Mouse (Mus musculus) forebrain, embryonic 10.5 days (tissue): Measurements from ENCODE around the gene Tmem183a. TPM values are rescaled to one million over a fixed set of nuclear protein-coding genes. Genes with fewer than 3 reads are reported as not detected.
A peak's percentile ranks its signal among the peaks of the same experiment; 100 is the strongest.

Experiments
- DNase-seq: peaks from one replicate; pipeline ENCODE4 v3.0.0-alpha.2; 2017; ENCODE audit warnings: low spot score; ENCODE audit errors: extremely low spot score
- H3K27ac ChIP-seq: fragments of 300-500 bp; sonication (generic); 2 replicates; pipeline ENCODE4 v1.5.1; 2016; ENCODE audit warnings: mild to moderate bottlenecking
- H3K27me3 ChIP-seq: fragments of 300-500 bp; sonication (generic); 2 replicates; pipeline ENCODE4 v1.6.1; 2016; ENCODE audit warnings: mild to moderate bottlenecking; ENCODE audit not compliant: poor library complexity, severe bottlenecking
- H3K36me3 ChIP-seq: fragments of 300-500 bp; sonication (generic); replicated peaks from 2 replicates; pipeline ENCODE4 v1.6.1; 2016; ENCODE audit warnings: mild to moderate bottlenecking, moderate library complexity
- H3K4me1 ChIP-seq: fragments of 300-500 bp; sonication (generic); 2 replicates; pipeline ENCODE4 v1.6.1; 2016
- H3K4me3 ChIP-seq: fragments of 300-500 bp; sonication (generic); 2 replicates; pipeline ENCODE4 v1.5.1; 2016; ENCODE audit warnings: mild to moderate bottlenecking, moderate library complexity
- H3K9me3 ChIP-seq: fragments of 300-500 bp; sonication (generic); 2 replicates; pipeline ENCODE4 v1.6.1; 2016; ENCODE audit warnings: mild to moderate bottlenecking, moderate library complexity
- WGBS: fragments of 180-500 bp; shearing (Covaris S2); methylation state at CpG from one replicate; pipeline ENCODE4 v1.1.7; 2016; 5-methylcytosine and 5-hydroxymethylcytosine counted together
- polyA plus RNA-seq: library from polyadenylated mRNA; unstranded; fragments of >200 nt; fragmentation: Nextera tagmentation; extraction: Ambion mirVana; gene quantifications from 2 replicates; pipeline ENCODE4 v1.2.1, GENCODE M21; 2016

Gene Tmem183a
- polyA plus RNA-seq, 1 experiment from 2014 or later = 134 TPM

GRCm38 (mm10) chr1:134374124-134374523 lies 12.3 kb upstream of the Tmem183a start:
- WGBS = 81% methylated on average over 2 of the region's 2 CpGs
- DNase-seq = no peak
- no peak overlapping the region for H3K27ac ChIP-seq
- peaks cover 26% of the 10 kb centered on the region for H3K9me3 ChIP-seq
- H3K4me1 ChIP-seq = no peaks in the 10 kb centered on the region
- no peaks in the 10 kb centered on the region for H3K36me3 ChIP-seq
- no peaks in the 10 kb centered on the region for H3K27me3 ChIP-seq
- H3K4me3 ChIP-seq = no peak overlapping the region

GRCm38 (mm10) chr1:134368777-134369337 lies 7.1 kb upstream of the Tmem183a start:
- DNase-seq = peak; percentile 30

GRCm38 (mm10) chr1:134365491-134365890 lies 3.7 kb upstream of the Tmem183a start:
- peaks cover 11% of the 10 kb centered on the region for H3K4me1 ChIP-seq
- no peaks in the 10 kb centered on the region for H3K27me3 ChIP-seq
- no peak overlapping the region for H3K27ac ChIP-seq
- DNase-seq = no peak
- H3K9me3 ChIP-seq = peaks cover 10% of the 10 kb centered on the region
- H3K36me3 ChIP-seq = peaks cover 2% of the 10 kb centered on the region
- H3K4me3 ChIP-seq = no peak overlapping the region
- WGBS = 66% methylated on average over 5 of the region's 5 CpGs

More at GRCm38 (mm10) chr1:134368777-134369337, 7.1 kb upstream of the Tmem183a start:
- WGBS = 55% methylated on average over 9 of the region's 9 CpGs
- Histone ChIP-seq H3K36me3 (no peaks in the 10 kb centered on the region), H3K4me1 (no peaks in the 10 kb centered on the region), H3K27ac (no peak overlapping the region), H3K4me3 (no peak overlapping the region), H3K27me3 (no peaks in the 10 kb centered on the region), H3K9me3 (peaks cover 26% of the 10 kb centered on the region)

- Histone ChIP-seq H3K36me3 (peaks cover 25% of the 10 kb centered on the region), H3K27ac (no peak overlapping the region), H3K27me3 (no peaks in the 10 kb centered on the region), H3K4me3 (no peak overlapping the region), H3K4me1 (peaks cover 13% of the 10 kb centered on the region), H3K9me3 (no peaks in the 10 kb centered on the region)
- no peak for DNase-seq
- 83% methylated on average over 4 of the region's 4 CpGs for WGBS
These were observed 1.4 kb upstream of the Tmem183a start for GRCm38 (mm10) chr1:134363194-134363593.

- H3K4me3 ChIP-seq = peak overlapping the region; percentile 93
- H3K27me3 ChIP-seq = no peaks in the 10 kb centered on the region
- peaks cover 13% of the 10 kb centered on the region for H3K4me1 ChIP-seq
- no peaks in the 10 kb centered on the region for H3K9me3 ChIP-seq
- peak overlapping the region; percentile 96 for H3K27ac ChIP-seq
- WGBS = 2% methylated on average over 44 of the region's 44 CpGs
- DNase-seq = no peak
- peaks cover 43% of the 10 kb centered on the region for H3K36me3 ChIP-seq
These were observed 453 bp downstream of the Tmem183a start for GRCm38 (mm10) chr1:134361195-134361856.

GRCm38 (mm10) chr1:134360656-134361055 lies 1.1 kb downstream of the Tmem183a start:
- 87% methylated on average over 7 of the region's 7 CpGs for WGBS
- Histone ChIP-seq H3K36me3 (peaks cover 49% of the 10 kb centered on the region), H3K4me1 (peaks cover 13% of the 10 kb centered on the region), H3K27me3 (no peaks in the 10 kb centered on the region), H3K9me3 (no peaks in the 10 kb centered on the region), H3K4me3 (peak overlapping the region; percentile 93), H3K27ac (no peak overlapping the region)
- no peak for DNase-seq

- Histone ChIP-seq H3K27ac (no peak overlapping the region), H3K36me3 (peaks cover 81% of the 10 kb centered on the region), H3K27me3 (no peaks in the 10 kb centered on the region), H3K4me3 (no peak overlapping the region), H3K4me1 (peaks cover 11% of the 10 kb centered on the region), H3K9me3 (no peaks in the 10 kb centered on the region)
- 91% methylated on average over 4 of the region's 4 CpGs for WGBS
- no peak for DNase-seq
These were observed 4.3 kb downstream of the Tmem183a start for GRCm38 (mm10) chr1:134357461-134357860.

GRCm38 (mm10) chr1:134353326-134353725 lies 8.5 kb downstream of the Tmem183a start:
- H3K27me3 ChIP-seq = no peaks in the 10 kb centered on the region
- H3K9me3 ChIP-seq = no peaks in the 10 kb centered on the region
- DNase-seq = no peak
- H3K4me1 ChIP-seq = no peaks in the 10 kb centered on the region
- H3K36me3 ChIP-seq = peaks cover 96% of the 10 kb centered on the region
- H3K27ac ChIP-seq = no peak overlapping the region
- 94% methylated on average over 2 of the region's 2 CpGs for WGBS
- H3K4me3 ChIP-seq = no peak overlapping the region

GRCm38 (mm10) chr1:134347791-134348190 lies 14.0 kb downstream of the Tmem183a start:
- peaks cover 68% of the 10 kb centered on the region for H3K36me3 ChIP-seq

GRCm38 (mm10) chr1:134345075-134345474 lies 16.7 kb downstream of the Tmem183a start:
- peaks cover 41% of the 10 kb centered on the region for H3K36me3 ChIP-seq
- 75% methylated on average over 4 of the region's 4 CpGs for WGBS
- peak overlapping the region; percentile 64 for H3K4me3 ChIP-seq
- no peaks in the 10 kb centered on the region for H3K9me3 ChIP-seq
- peaks cover 15% of the 10 kb centered on the region for H3K27me3 ChIP-seq
- peak overlapping the region; percentile 79 for H3K27ac ChIP-seq
- DNase-seq = no peak
- H3K4me1 ChIP-seq = peaks cover 16% of the 10 kb centered on the region

More at GRCm38 (mm10) chr1:134347791-134348190, 14.0 kb downstream of the Tmem183a start:
- WGBS = 93% methylated on average over 9 of the region's 9 CpGs
- no peak overlapping the region for H3K4me3 ChIP-seq
- H3K27me3 ChIP-seq = peaks cover 12% of the 10 kb centered on the region
- DNase-seq = no peak
- peaks cover 16% of the 10 kb centered on the region for H3K4me1 ChIP-seq
- no peaks in the 10 kb centered on the region for H3K9me3 ChIP-seq
- H3K27ac ChIP-seq = no peak overlapping the region

- under 1% methylated on average over 53 of the region's 54 CpGs for WGBS
- H3K27ac ChIP-seq = peak overlapping the region; percentile 79
These were observed 17.5 kb downstream of the Tmem183a start for GRCm38 (mm10) chr1:134344005-134344950.

GRCm38 (mm10) chr1:134343567-134343966 lies 18.2 kb downstream of the Tmem183a start:
- no peak for DNase-seq
- peaks cover 16% of the 10 kb centered on the region for H3K4me1 ChIP-seq
- peak overlapping the region; percentile 64 for H3K4me3 ChIP-seq
- peaks cover 15% of the 10 kb centered on the region for H3K27me3 ChIP-seq
- WGBS = 2% methylated on average over 2 of the region's 2 CpGs
- no peaks in the 10 kb centered on the region for H3K9me3 ChIP-seq
- no peak overlapping the region for H3K27ac ChIP-seq
- peaks cover 28% of the 10 kb centered on the region for H3K36me3 ChIP-seq

More at GRCm38 (mm10) chr1:134344005-134344950, 17.5 kb downstream of the Tmem183a start:
- Histone ChIP-seq H3K27me3 (peaks cover 15% of the 10 kb centered on the region), H3K36me3 (peaks cover 33% of the 10 kb centered on the region), H3K9me3 (no peaks in the 10 kb centered on the region), H3K4me3 (peak overlapping the region; percentile 64), H3K4me1 (peaks cover 16% of the 10 kb centered on the region)
- DNase-seq = peak; percentile 93
